Mouse (Mus musculus): ENCODE results near the gene Ccl11. TPM values are rescaled to one million over a fixed set of nuclear protein-coding genes. Genes with fewer than 3 reads are reported as not detected.

Gene Ccl11
- polyA plus RNA-seq, 1 experiment from 2014 or later, result 16.7 TPM

DNA sequence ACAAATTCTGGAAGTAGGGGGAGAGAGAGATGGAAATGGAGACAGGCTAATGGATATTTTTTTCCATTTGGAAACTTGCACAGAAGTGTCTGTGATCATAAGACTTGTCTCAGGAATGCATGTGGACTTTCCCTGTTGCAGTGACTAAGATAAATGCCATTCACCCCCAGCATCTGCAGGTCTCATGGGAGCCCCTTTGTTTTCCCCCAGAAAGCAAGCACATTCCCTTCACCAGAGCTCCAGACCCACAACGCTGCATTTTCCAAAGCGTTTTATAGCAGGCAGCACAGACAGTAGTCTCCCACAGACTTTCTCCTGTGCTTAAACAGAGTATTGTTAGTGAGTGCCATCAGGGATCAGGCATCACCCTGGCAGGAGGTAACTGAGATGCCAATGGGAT is 38.2 kb upstream of the Ccl11 start:
- H3K4me2 ChIP-seq (replicated peaks; ENCODE audit: low read depth), result no peak overlapping the region
- 27% methylated on average over 2 of the region's 2 CpGs for WGBS
- no peak for ATAC-seq (ENCODE audit: low FRiP score, low TSS enrichment)
- DNase-seq (ENCODE audit: low spot score), result no peak
- H3K4me3 ChIP-seq (ENCODE audit: low read depth, low read length), result no peak overlapping the region
- H3K9ac ChIP-seq (ENCODE audit: low read length), result no peak overlapping the region
- no peaks in the 10 kb centered on the region for H3K36me3 ChIP-seq (ENCODE audit: control insufficient read depth, insufficient read depth, low read length)
- H3K4me1 ChIP-seq (replicated peaks; ENCODE audit: control insufficient read depth, insufficient read depth), result no peaks in the 10 kb centered on the region
- no peaks in the 10 kb centered on the region; the same call in 1 of the 2 replicates for H3K27me3 ChIP-seq (ENCODE audit: control insufficient read depth, insufficient read depth, low read length)
- no peaks in the 10 kb centered on the region for H3K9me3 ChIP-seq (ENCODE audit: control insufficient read depth, low read length)
- no peak overlapping the region for H3K27ac ChIP-seq (replicated peaks)
- TF ChIP-seq EP300 (optimal IDR thresholded peaks at IDR 0.05) (no peak), CTCF (IDR thresholded peaks at IDR 0.05; ENCODE audit: low read depth) (no peak)

DNA sequence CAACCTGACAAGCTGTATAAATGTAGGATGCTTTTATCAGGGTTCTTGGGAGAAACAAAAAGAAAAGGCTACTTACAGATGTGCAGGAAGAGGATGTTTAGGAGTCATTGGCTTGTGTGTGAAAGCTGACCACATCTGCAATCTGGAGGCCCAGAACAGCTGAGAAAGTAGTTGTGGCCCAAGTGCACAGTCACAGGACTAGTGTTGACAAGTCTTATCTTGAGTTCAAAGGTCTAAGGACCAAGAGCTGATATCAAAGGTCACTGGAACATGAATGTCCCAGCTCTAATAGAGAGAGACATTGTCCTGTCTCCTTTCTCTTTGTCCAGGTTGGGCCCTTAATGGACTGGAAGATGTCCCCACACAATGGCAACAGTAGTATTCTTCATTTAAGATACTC is 37.8 kb upstream of the Ccl11 start:
- no peak for ATAC-seq (ENCODE audit: low FRiP score, low TSS enrichment)
- no peaks in the 10 kb centered on the region; the same call in 1 of the 2 replicates for H3K27me3 ChIP-seq (ENCODE audit: control insufficient read depth, insufficient read depth, low read length)
- DNase-seq (ENCODE audit: low spot score), result no peak

DNA sequence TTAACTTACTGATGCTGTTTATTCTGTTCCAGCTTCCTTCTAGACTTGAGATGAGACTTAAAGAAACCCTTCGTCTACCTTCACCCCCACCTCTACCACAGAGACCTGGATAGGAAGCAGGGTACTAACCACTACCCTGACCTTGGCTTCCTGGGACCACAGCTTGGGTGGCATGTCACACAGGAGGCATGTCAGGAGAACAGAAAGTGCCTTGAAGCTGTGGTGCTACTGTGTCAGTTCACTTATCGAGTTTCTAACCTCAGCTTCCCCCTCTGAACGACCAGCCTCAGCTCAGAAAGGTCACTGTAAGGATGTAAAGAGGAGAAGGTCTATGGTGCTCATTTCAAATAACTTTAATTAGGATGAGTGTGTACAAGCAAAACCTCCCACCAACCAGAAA is 36.2 kb upstream of the Ccl11 start:
- Histone ChIP-seq H3K4me2 (replicated peaks; ENCODE audit: low read depth) (no peak overlapping the region), H3K27ac (replicated peaks) (no peak overlapping the region), H3K9ac (ENCODE audit: low read length) (no peak overlapping the region), H3K36me3 (ENCODE audit: control insufficient read depth, insufficient read depth, low read length) (no peaks in the 10 kb centered on the region), H3K27me3 (ENCODE audit: control insufficient read depth, insufficient read depth, low read length) (no peaks in the 10 kb centered on the region; the same call in 1 of the 2 replicates), H3K4me3 (ENCODE audit: low read depth, low read length) (no peak overlapping the region), H3K4me1 (replicated peaks; ENCODE audit: control insufficient read depth, insufficient read depth) (no peaks in the 10 kb centered on the region), H3K9me3 (ENCODE audit: control insufficient read depth, low read length) (no peaks in the 10 kb centered on the region)
- WGBS, result 42% methylated on average over 3 of the region's 3 CpGs
- no peak for DNase-seq (ENCODE audit: low spot score)
- TF ChIP-seq CTCF (IDR thresholded peaks at IDR 0.05; ENCODE audit: low read depth), result no peak
- no peak for TF ChIP-seq EP300 (optimal IDR thresholded peaks at IDR 0.05)
- no peak for ATAC-seq (ENCODE audit: low FRiP score, low TSS enrichment)

More for the DNA sequence above, 37.8 kb upstream of the Ccl11 start:
- Histone ChIP-seq H3K9me3 (ENCODE audit: control insufficient read depth, low read length) (no peaks in the 10 kb centered on the region), H3K4me3 (ENCODE audit: low read depth, low read length) (no peak overlapping the region), H3K9ac (ENCODE audit: low read length) (no peak overlapping the region), H3K4me1 (replicated peaks; ENCODE audit: control insufficient read depth, insufficient read depth) (no peaks in the 10 kb centered on the region), H3K4me2 (replicated peaks; ENCODE audit: low read depth) (no peak overlapping the region), H3K27ac (replicated peaks) (no peak overlapping the region), H3K36me3 (ENCODE audit: control insufficient read depth, insufficient read depth, low read length) (no peaks in the 10 kb centered on the region)
- no peak for TF ChIP-seq EP300 (optimal IDR thresholded peaks at IDR 0.05)
- no peak for TF ChIP-seq CTCF (IDR thresholded peaks at IDR 0.05; ENCODE audit: low read depth)

DNA sequence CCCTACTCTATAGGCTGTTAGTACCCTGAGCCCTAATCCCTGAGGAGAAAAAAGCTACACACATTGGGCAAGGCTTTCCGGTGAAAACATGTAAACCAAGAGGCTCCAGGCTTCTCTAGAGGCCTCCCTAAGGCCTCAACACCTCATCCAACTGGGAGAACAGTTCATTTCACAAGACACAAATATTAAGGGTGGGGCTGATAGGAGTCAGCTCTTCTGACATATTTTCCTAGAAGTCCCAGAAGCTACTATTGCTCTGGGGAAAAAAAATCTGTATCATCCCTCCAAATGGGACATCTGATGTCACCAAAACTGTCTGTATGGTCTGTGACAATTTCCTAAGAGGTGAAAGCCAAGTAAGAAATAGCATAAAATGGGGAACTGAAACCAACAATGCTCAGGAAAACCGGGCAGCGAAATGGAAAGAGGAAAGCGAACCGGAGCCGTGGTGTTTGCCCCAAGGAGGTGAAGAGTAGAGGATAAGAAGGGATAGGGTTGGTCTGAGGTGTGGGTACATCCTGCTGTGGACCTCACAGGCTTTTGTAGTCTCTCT is 35.0 kb upstream of the Ccl11 start:
- H3K9me3 ChIP-seq (ENCODE audit: control insufficient read depth, low read length), result no peaks in the 10 kb centered on the region
- no peak overlapping the region for H3K4me2 ChIP-seq (replicated peaks; ENCODE audit: low read depth)
- ATAC-seq (ENCODE audit: low FRiP score, low TSS enrichment) (no peak), DNase-seq (ENCODE audit: low spot score) (no peak)
- no peak overlapping the region for H3K4me3 ChIP-seq (ENCODE audit: low read depth, low read length)
- 75% methylated on average over 6 of the region's 6 CpGs for WGBS
- no peak overlapping the region for H3K27ac ChIP-seq (replicated peaks)
- no peak for TF ChIP-seq CTCF (IDR thresholded peaks at IDR 0.05; ENCODE audit: low read depth)
- no peak for TF ChIP-seq EP300 (optimal IDR thresholded peaks at IDR 0.05)
- no peaks in the 10 kb centered on the region for H3K4me1 ChIP-seq (replicated peaks; ENCODE audit: control insufficient read depth, insufficient read depth)
- H3K9ac ChIP-seq (ENCODE audit: low read length), result no peak overlapping the region
- H3K27me3 ChIP-seq (ENCODE audit: control insufficient read depth, insufficient read depth, low read length), result no peaks in the 10 kb centered on the region; the same call in 1 of the 2 replicates
- H3K36me3 ChIP-seq (ENCODE audit: control insufficient read depth, insufficient read depth, low read length), result no peaks in the 10 kb centered on the region

DNA sequence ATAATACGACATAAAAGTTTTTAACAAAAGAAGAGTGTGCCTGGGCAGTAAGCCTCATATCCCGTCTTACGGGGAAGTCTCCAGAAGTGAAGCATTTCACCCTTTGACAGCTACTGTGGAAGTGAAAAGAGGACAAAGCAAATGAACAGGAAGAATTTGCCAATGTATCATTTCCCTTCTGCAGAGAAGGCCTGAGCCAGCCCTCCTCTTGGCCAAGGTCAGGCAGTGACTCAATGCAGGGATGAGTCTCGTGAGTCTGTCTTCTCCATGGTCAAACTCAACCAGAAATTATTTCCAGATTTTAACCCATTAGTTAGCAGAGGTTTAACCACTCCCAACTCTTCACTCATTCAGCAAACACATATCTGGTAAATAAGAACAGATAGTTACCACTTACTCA is 33.9 kb upstream of the Ccl11 start:
- DNase-seq (ENCODE audit: low spot score) (no peak), ATAC-seq (ENCODE audit: low FRiP score, low TSS enrichment) (no peak)
- Histone ChIP-seq H3K27me3 (ENCODE audit: control insufficient read depth, insufficient read depth, low read length) (no peaks in the 10 kb centered on the region; the same call in 1 of the 2 replicates), H3K36me3 (ENCODE audit: control insufficient read depth, insufficient read depth, low read length) (no peaks in the 10 kb centered on the region), H3K4me2 (replicated peaks; ENCODE audit: low read depth) (no peak overlapping the region), H3K27ac (replicated peaks) (no peak overlapping the region), H3K9me3 (ENCODE audit: control insufficient read depth, low read length) (no peaks in the 10 kb centered on the region), H3K9ac (ENCODE audit: low read length) (no peak overlapping the region), H3K4me1 (replicated peaks; ENCODE audit: control insufficient read depth, insufficient read depth) (no peaks in the 10 kb centered on the region), H3K4me3 (ENCODE audit: low read depth, low read length) (no peak overlapping the region)
- TF ChIP-seq CTCF (IDR thresholded peaks at IDR 0.05; ENCODE audit: low read depth) (no peak), EP300 (optimal IDR thresholded peaks at IDR 0.05) (no peak)
- WGBS, result 57% methylated on average over 4 of the region's 4 CpGs

DNA sequence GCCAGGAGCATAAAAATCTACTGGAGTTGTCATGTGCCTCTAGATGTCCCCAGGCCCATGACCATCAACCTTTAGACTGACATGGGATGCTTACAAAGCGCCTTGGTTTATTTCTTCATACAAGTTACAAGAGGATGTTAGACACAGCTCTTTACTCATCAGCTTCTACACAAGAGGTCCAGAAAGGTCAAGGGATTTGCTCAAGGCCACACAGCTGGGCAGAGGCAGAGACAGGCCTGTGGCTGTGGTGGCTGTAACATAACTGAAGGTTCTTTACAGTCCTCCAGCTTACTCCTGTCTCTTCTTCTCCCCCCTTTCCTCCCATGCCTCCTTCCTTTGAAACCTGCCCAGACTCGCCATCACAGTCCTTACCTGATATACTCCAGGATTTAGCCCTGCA is 27.5 kb upstream of the Ccl11 start:
- TF ChIP-seq CTCF (IDR thresholded peaks at IDR 0.05; ENCODE audit: low read depth) (no peak), EP300 (optimal IDR thresholded peaks at IDR 0.05) (no peak)
- no peaks in the 10 kb centered on the region for H3K36me3 ChIP-seq (ENCODE audit: control insufficient read depth, insufficient read depth, low read length)
- H3K4me2 ChIP-seq (replicated peaks; ENCODE audit: low read depth), result no peak overlapping the region
- H3K4me3 ChIP-seq (ENCODE audit: low read depth, low read length), result no peak overlapping the region
- H3K4me1 ChIP-seq (replicated peaks; ENCODE audit: control insufficient read depth, insufficient read depth), result no peaks in the 10 kb centered on the region
- DNase-seq (ENCODE audit: low spot score), result no peak
- 75% methylated on average over 2 of the region's 2 CpGs for WGBS
- H3K27ac ChIP-seq (replicated peaks), result no peak overlapping the region
- H3K9ac ChIP-seq (ENCODE audit: low read length), result no peak overlapping the region
- no peaks in the 10 kb centered on the region for H3K27me3 ChIP-seq (ENCODE audit: control insufficient read depth, insufficient read depth, low read length)
- no peak for ATAC-seq (ENCODE audit: low FRiP score, low TSS enrichment)
- H3K9me3 ChIP-seq (ENCODE audit: control insufficient read depth, low read length), result no peaks in the 10 kb centered on the region

All from stomach, postnatal 0 days (tissue).